Mouse (Mus musculus) heart, postnatal 0 days (tissue): ENCODE measurements around the gene Csdc2. TPM values are rescaled to one million over a fixed set of nuclear protein-coding genes. Genes with fewer than 3 reads are reported as not detected.
A peak's percentile ranks its signal among the peaks of the same experiment; 100 is the strongest.

ENCODE experiments used
- ATAC-seq: fragments of 200-750 bp; cut with Nextera tagmentation; 2 replicates; pipeline ENCODE4 v1.8.0; 2017; ENCODE audit warnings: low read depth, moderate number of reproducible peaks, moderate library complexity; ENCODE audit not compliant: insufficient read depth
- DNase-seq: peaks from one replicate; pipeline ENCODE4 v3.0.0-alpha.2; 2016; ENCODE audit warnings: low spot score
- H3K27ac ChIP-seq: fragments of 300-500 bp; sonication (generic); 2 replicates; pipeline ENCODE4 v1.5.1; 2014; ENCODE audit warnings: low read depth, mild to moderate bottlenecking
- H3K27me3 ChIP-seq: fragments of 300-500 bp; sonication (generic); 2 replicates; pipeline ENCODE4 v1.6.1; 2014; ENCODE audit warnings: low read length, mixed read lengths; ENCODE audit not compliant: control insufficient read depth, insufficient read depth
- H3K36me3 ChIP-seq: fragments of 300-500 bp; sonication (generic); replicated peaks from 2 replicates; pipeline ENCODE4 v1.6.1; 2014; ENCODE audit warnings: low read length, mixed read lengths; ENCODE audit not compliant: control insufficient read depth, insufficient read depth
- H3K4me1 ChIP-seq: fragments of 300-500 bp; sonication (generic); 2 replicates; pipeline ENCODE4 v1.6.1; 2014; ENCODE audit warnings: antibody characterized with exemption; ENCODE audit not compliant: control insufficient read depth, insufficient read depth
- H3K4me2 ChIP-seq: fragments of 300-500 bp; sonication (generic); 2 replicates; pipeline ENCODE4 v1.6.1; 2014; ENCODE audit warnings: low read depth, mild to moderate bottlenecking, low read length, moderate library complexity
- H3K4me3 ChIP-seq: fragments of 300-500 bp; sonication (generic); 2 replicates; pipeline ENCODE4 v1.5.1; 2014; ENCODE audit warnings: low read depth, low read length
- H3K9ac ChIP-seq: fragments of 300-500 bp; sonication (generic); replicated peaks from 2 replicates; pipeline ENCODE4 v1.6.1; 2014; ENCODE audit warnings: low read depth, low read length, mixed read lengths
- H3K9me3 ChIP-seq: fragments of 300-500 bp; sonication (generic); replicated peaks from 2 replicates; pipeline ENCODE4 v1.6.1; 2016; ENCODE audit warnings: low read length; ENCODE audit not compliant: control insufficient read depth
- CTCF ChIP-seq: IDR thresholded peaks from 2 replicates; pipeline ENCODE4 v1.5.1; 2016; ENCODE audit warnings: antibody characterized with exemption, control low read depth, low read depth
- EP300 ChIP-seq: IDR thresholded peaks from 2 replicates; pipeline ENCODE4 v1.6.1; 2016; ENCODE audit warnings: antibody characterized with exemption, low read depth
- WGBS: fragments of 180-500 bp; shearing (Covaris S2); extraction: QIAGEN DNeasy Blood & Tissue Kit; methylation state at CpG from one replicate; pipeline ENCODE4 v1.1.7; 2014; 5-methylcytosine and 5-hydroxymethylcytosine counted together
- polyA plus RNA-seq: library from polyadenylated mRNA; unstranded; fragments of >200 nt; fragmentation: Nextera tagmentation; extraction: Ambion mirVana; gene quantifications from 2 replicates; pipeline ENCODE4 v1.2.1, GENCODE M21; 2015
- total RNA-seq: library from RNA; depleted of rRNA; stranded (reverse); fragments of >200 nt; gene quantifications from 2 replicates; pipeline ENCODE4 v1.2.3, GENCODE M21; 2014; ENCODE audit warnings: low replicate concordance

The Csdc2 gene
- total and polyA plus RNA-seq, 2 experiments from 2014 or later: 2.8 to 7.7 TPM

- Histone ChIP-seq H3K9ac (no peak overlapping the region), H3K27me3 (no peaks in the 10 kb centered on the region), H3K36me3 (peaks cover 72% of the 10 kb centered on the region), H3K4me3 (no peak overlapping the region), H3K4me1 (peaks cover 4% of the 10 kb centered on the region; the same call in 1 of the 2 replicates), H3K9me3 (no peaks in the 10 kb centered on the region), H3K4me2 (no peak overlapping the region), H3K27ac (no peak overlapping the region)
- 63% methylated on average over 1 of the region's 1 CpGs for WGBS
- TF ChIP-seq CTCF: no peak
- TF ChIP-seq EP300: no peak
- no peak for ATAC-seq
- no peak for DNase-seq
Measured at GRCm38 (mm10) chr15:81894002-81894401, 42.6 kb upstream of the Csdc2 start.

GRCm38 (mm10) chr15:81896407-81896806 lies 40.2 kb upstream of the Csdc2 start:
- peaks cover 69% of the 10 kb centered on the region for H3K36me3 ChIP-seq
- H3K4me3 ChIP-seq: no peak overlapping the region
- ATAC-seq (no peak), DNase-seq (no peak)
- no peaks in the 10 kb centered on the region for H3K9me3 ChIP-seq
- no peak overlapping the region for H3K27ac ChIP-seq
- WGBS: 51% methylated on average over 2 of the region's 2 CpGs
- H3K4me2 ChIP-seq: no peak overlapping the region
- TF ChIP-seq EP300 (no peak), CTCF (no peak)
- H3K9ac ChIP-seq: no peak overlapping the region
- peaks cover 9% of the 10 kb centered on the region; the same call in 1 of the 2 replicates for H3K4me1 ChIP-seq
- no peaks in the 10 kb centered on the region for H3K27me3 ChIP-seq

GRCm38 (mm10) chr15:81897607-81898285 lies 38.8 kb upstream of the Csdc2 start:
- Histone ChIP-seq H3K4me1 (peaks cover 9% of the 10 kb centered on the region; the same call in 1 of the 2 replicates), H3K9me3 (no peaks in the 10 kb centered on the region), H3K9ac (no peak overlapping the region), H3K36me3 (peaks cover 71% of the 10 kb centered on the region), H3K4me2 (no peak overlapping the region), H3K4me3 (no peak overlapping the region), H3K27me3 (no peaks in the 10 kb centered on the region), H3K27ac (0 out of 2 replicates have a peak overlapping the region, but pooled peaks have one; percentile 49)
- no peak for TF ChIP-seq EP300
- TF ChIP-seq CTCF: no peak
- ATAC-seq: no peak
- WGBS: 90% methylated on average over 5 of the region's 5 CpGs
- DNase-seq: no peak

- no peaks in the 10 kb centered on the region for H3K27me3 ChIP-seq
- no peak overlapping the region for H3K9ac ChIP-seq
- peaks cover 76% of the 10 kb centered on the region for H3K36me3 ChIP-seq
- TF ChIP-seq CTCF (no peak), EP300 (no peak)
- ATAC-seq: peak; percentile 83
- H3K4me3 ChIP-seq: no peak overlapping the region
- H3K27ac ChIP-seq: peak overlapping the region; percentile 49
- no peak overlapping the region for H3K4me2 ChIP-seq
- peak; percentile 53 for DNase-seq
- H3K4me1 ChIP-seq: peaks cover 9% of the 10 kb centered on the region; the same call in 1 of the 2 replicates
- H3K9me3 ChIP-seq: no peaks in the 10 kb centered on the region
- WGBS: 30% methylated on average over 2 of the region's 2 CpGs
Measured at GRCm38 (mm10) chr15:81898751-81899150, 37.8 kb upstream of the Csdc2 start.

- H3K4me2 ChIP-seq: no peak overlapping the region
- no peak overlapping the region for H3K9ac ChIP-seq
- DNase-seq: peak; percentile 46
- no peak overlapping the region for H3K4me3 ChIP-seq
- H3K27me3 ChIP-seq: no peaks in the 10 kb centered on the region
- TF ChIP-seq EP300 (no peak), CTCF (peak; percentile 71)
- no peaks in the 10 kb centered on the region for H3K9me3 ChIP-seq
- 35% methylated on average over 2 of the region's 2 CpGs for WGBS
- peak; percentile 27; the same call in 1 of the 2 replicates for ATAC-seq
- peaks cover 96% of the 10 kb centered on the region for H3K36me3 ChIP-seq
- H3K4me1 ChIP-seq: no peaks in the 10 kb centered on the region
- no peak overlapping the region for H3K27ac ChIP-seq
Measured at GRCm38 (mm10) chr15:81904939-81905338, 31.6 kb upstream of the Csdc2 start.
